Mouse (Mus musculus) ovary, adult 2 months (tissue): ENCODE data around the gene Ankrd55. TPM values are rescaled to one million over a fixed set of nuclear protein-coding genes. Genes with fewer than 3 reads are reported as not detected.

Source experiments
- polyA plus RNA-seq: library from polyadenylated mRNA; depleted of rRNA; stranded (reverse); fragments of >200 nt; gene quantifications from 2 replicates; pipeline ENCODE4 v1.2.3, GENCODE M21; 2012; rRNA removed

The Ankrd55 gene
- polyA plus RNA-seq = 0.25 and 0.44 TPM in 2 replicates

GRCm38 (mm10) chr13:112288225-112289178, at the start of gene Ankrd55:
Ankrd55 (plus strand) TSS chr13:112288451.

Other genes starting within 250 kb of the Ankrd55 start
- 38.3 and 40.7 TPM in 2 replicates for gene Il6st, start 175.6 kb downstream of the Ankrd55 start, polyA plus RNA-seq